Mouse (Mus musculus): ENCODE data around the gene Hivep3.

- no peak for TF ChIP-seq EP300 (optimal IDR thresholded peaks at IDR 0.05)
- TF ChIP-seq CTCF (IDR thresholded peaks at IDR 0.05; ENCODE audit: low read depth) = no peak
Observed at GRCm38 (mm10) chr4:119975242-119975641, 241.7 kb downstream of the Hivep3 start.
